Mouse (Mus musculus) lung, postnatal 0 days (tissue): Measurements from ENCODE around the gene Trim41.

ENCODE experiments used
- CTCF ChIP-seq: IDR thresholded peaks from 2 replicates; pipeline ENCODE4 v1.5.1; 2016; ENCODE audit warnings: antibody characterized with exemption, mild to moderate bottlenecking
- EP300 ChIP-seq: IDR thresholded peaks from 2 replicates; pipeline ENCODE4 v1.6.1; 2016; ENCODE audit warnings: antibody characterized with exemption, mild to moderate bottlenecking, control low read depth

DNA sequence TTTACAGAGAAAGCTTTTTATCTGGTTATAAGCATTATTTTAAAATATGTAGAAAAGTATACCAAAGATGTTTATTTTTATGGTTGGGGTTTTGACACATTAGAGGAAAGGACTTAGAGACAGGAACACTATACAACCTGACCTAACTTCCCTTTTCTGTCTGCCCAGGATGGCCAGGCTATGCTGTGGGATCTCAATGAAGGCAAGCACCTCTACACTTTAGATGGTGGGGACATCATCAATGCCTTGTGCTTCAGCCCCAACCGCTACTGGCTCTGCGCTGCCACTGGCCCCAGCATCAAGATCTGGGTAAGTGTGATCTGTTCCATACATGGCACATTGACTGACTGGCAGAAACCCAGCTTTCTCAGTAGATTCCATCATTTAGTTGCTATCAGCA lies 13.2 kb downstream of the Trim41 start:
- TF ChIP-seq CTCF, result no peak
- no peak for TF ChIP-seq EP300
